Mouse (Mus musculus) liver, embryonic 12.5 days (tissue): ENCODE data around the gene Apold1. TPM values are rescaled to one million over a fixed set of nuclear protein-coding genes. Genes with fewer than 3 reads are reported as not detected.
A peak's percentile ranks its signal among the peaks of the same experiment; 100 is the strongest.

Source experiments
- ATAC-seq: fragments of 200-750 bp; cut with Nextera tagmentation; 2 replicates; pipeline ENCODE4 v1.8.0; 2017; ENCODE audit warnings: moderate number of reproducible peaks, mild to moderate bottlenecking, moderate library complexity
- H3K27ac ChIP-seq: fragments of 300-500 bp; sonication (generic); 2 replicates; pipeline ENCODE4 v1.5.1; 2016; ENCODE audit warnings: mild to moderate bottlenecking
- H3K27me3 ChIP-seq: fragments of 300-500 bp; sonication (generic); replicated peaks from 2 replicates; pipeline ENCODE4 v1.6.1; 2016; ENCODE audit warnings: mild to moderate bottlenecking, moderate library complexity
- H3K36me3 ChIP-seq: fragments of 300-500 bp; sonication (generic); 2 replicates; pipeline ENCODE4 v1.6.1; 2016; ENCODE audit warnings: mild to moderate bottlenecking, moderate library complexity
- H3K4me1 ChIP-seq: fragments of 300-500 bp; sonication (generic); 2 replicates; pipeline ENCODE4 v1.6.1; 2016
- H3K4me2 ChIP-seq: fragments of 300-500 bp; sonication (generic); 2 replicates; pipeline ENCODE4 v1.6.1; 2016; ENCODE audit warnings: mild to moderate bottlenecking, moderate library complexity
- H3K4me3 ChIP-seq: fragments of 300-500 bp; sonication (generic); 2 replicates; pipeline ENCODE4 v1.5.1; 2016; ENCODE audit warnings: mild to moderate bottlenecking, moderate library complexity
- H3K9ac ChIP-seq: fragments of 300-500 bp; sonication (generic); 2 replicates; pipeline ENCODE4 v1.6.1; 2016; ENCODE audit warnings: mild to moderate bottlenecking, moderate library complexity
- H3K9me3 ChIP-seq: fragments of 300-500 bp; sonication (generic); replicated peaks from 2 replicates; pipeline ENCODE4 v1.6.1; 2016; ENCODE audit warnings: mild to moderate bottlenecking, moderate library complexity
- WGBS: fragments of 180-500 bp; shearing (Covaris S2); methylation state at CpG from one replicate; pipeline ENCODE4 v1.1.7; 2016; ENCODE audit not compliant: insufficient replicate concordance; 5-methylcytosine and 5-hydroxymethylcytosine counted together
- polyA plus RNA-seq: library from polyadenylated mRNA; unstranded; fragments of >200 nt; fragmentation: Nextera tagmentation; extraction: Ambion mirVana; gene quantifications from 2 replicates; pipeline ENCODE4 v1.2.1, GENCODE M21; 2016

Apold1 gene
- polyA plus RNA-seq, 1 experiment from 2014 or later, result 2.2 TPM

GRCm38 (mm10) chr6:134951364-134951763, 30.2 kb upstream of the Apold1 start:
- Histone ChIP-seq H3K4me3 (no peak overlapping the region), H3K36me3 (peaks cover 75% of the 10 kb centered on the region), H3K9ac (no peak overlapping the region), H3K27ac (peak overlapping the region; percentile 50; the same call in 1 of the 2 replicates), H3K9me3 (no peaks in the 10 kb centered on the region), H3K4me2 (no peak overlapping the region), H3K27me3 (no peaks in the 10 kb centered on the region), H3K4me1 (peaks cover 42% of the 10 kb centered on the region)
- ATAC-seq, result peak; percentile 80
- WGBS, result 19% methylated on average over 5 of the region's 5 CpGs

GRCm38 (mm10) chr6:134953976-134954375, 27.5 kb upstream of the Apold1 start:
- no peak for ATAC-seq
- no peak overlapping the region for H3K4me2 ChIP-seq

GRCm38 (mm10) chr6:134956388-134956787, 25.1 kb upstream of the Apold1 start:
- Histone ChIP-seq H3K4me3 (no peak overlapping the region), H3K36me3 (peaks cover 54% of the 10 kb centered on the region), H3K9ac (no peak overlapping the region), H3K9me3 (no peaks in the 10 kb centered on the region), H3K4me1 (peaks cover 5% of the 10 kb centered on the region; the same call in 1 of the 2 replicates), H3K27me3 (0 out of 2 replicates have a peak, but pooled peaks cover 5% of the 10 kb centered on the region), H3K27ac (no peak overlapping the region), H3K4me2 (no peak overlapping the region)
- 61% methylated on average over 4 of the region's 4 CpGs for WGBS
- peak; percentile 38; the same call in 1 of the 2 replicates for ATAC-seq

More at GRCm38 (mm10) chr6:134953976-134954375, 27.5 kb upstream of the Apold1 start:
- Histone ChIP-seq H3K4me3 (no peak overlapping the region), H3K9ac (no peak overlapping the region), H3K9me3 (no peaks in the 10 kb centered on the region), H3K27me3 (no peaks in the 10 kb centered on the region), H3K27ac (no peak overlapping the region), H3K36me3 (peaks cover 71% of the 10 kb centered on the region), H3K4me1 (peaks cover 21% of the 10 kb centered on the region)
- WGBS, result 88% methylated on average over 11 of the region's 11 CpGs

- Histone ChIP-seq H3K27me3 (peaks cover 7% of the 10 kb centered on the region), H3K9ac (no peak overlapping the region), H3K4me3 (no peak overlapping the region), H3K9me3 (no peaks in the 10 kb centered on the region), H3K4me2 (no peak overlapping the region), H3K4me1 (peaks cover 3% of the 10 kb centered on the region; the same call in 1 of the 2 replicates), H3K27ac (no peak overlapping the region), H3K36me3 (peaks cover 14% of the 10 kb centered on the region)
- 53% methylated on average over 5 of the region's 5 CpGs for WGBS
- no peak for ATAC-seq
These were observed 20.2 kb upstream of the Apold1 start for GRCm38 (mm10) chr6:134961286-134961685.

GRCm38 (mm10) chr6:134961858-134962517, 19.5 kb upstream of the Apold1 start:
- Histone ChIP-seq H3K9ac (no peak overlapping the region), H3K27ac (no peak overlapping the region), H3K9me3 (no peaks in the 10 kb centered on the region), H3K27me3 (peaks cover 7% of the 10 kb centered on the region), H3K36me3 (0 out of 2 replicates have a peak, but pooled peaks cover 7% of the 10 kb centered on the region), H3K4me1 (peaks cover 3% of the 10 kb centered on the region; the same call in 1 of the 2 replicates), H3K4me3 (no peak overlapping the region), H3K4me2 (no peak overlapping the region)
- no peak for ATAC-seq
- WGBS, result 66% methylated on average over 9 of the region's 9 CpGs

- Histone ChIP-seq H3K4me3 (no peak overlapping the region), H3K4me1 (peaks cover 3% of the 10 kb centered on the region; the same call in 1 of the 2 replicates), H3K9ac (no peak overlapping the region), H3K27ac (no peak overlapping the region), H3K9me3 (no peaks in the 10 kb centered on the region), H3K27me3 (peaks cover 7% of the 10 kb centered on the region), H3K36me3 (0 out of 2 replicates have a peak, but pooled peaks cover 3% of the 10 kb centered on the region), H3K4me2 (no peak overlapping the region)
- WGBS, result 73% methylated on average over 5 of the region's 5 CpGs
- ATAC-seq, result no peak
These were observed 19.0 kb upstream of the Apold1 start for GRCm38 (mm10) chr6:134962518-134962893.

GRCm38 (mm10) chr6:134963910-134964309, 17.6 kb upstream of the Apold1 start:
- H3K9ac ChIP-seq, result no peak overlapping the region
- 53% methylated on average over 2 of the region's 2 CpGs for WGBS
- H3K4me2 ChIP-seq, result no peak overlapping the region
- no peak for ATAC-seq
- peaks cover 3% of the 10 kb centered on the region; the same call in 1 of the 2 replicates for H3K4me1 ChIP-seq
- no peak overlapping the region for H3K27ac ChIP-seq
- no peaks in the 10 kb centered on the region for H3K36me3 ChIP-seq
- H3K4me3 ChIP-seq, result no peak overlapping the region
- no peaks in the 10 kb centered on the region for H3K9me3 ChIP-seq
- H3K27me3 ChIP-seq, result peaks cover 7% of the 10 kb centered on the region

GRCm38 (mm10) chr6:134966681-134967080, 14.8 kb upstream of the Apold1 start:
- 73% methylated on average over 5 of the region's 5 CpGs for WGBS
- Histone ChIP-seq H3K27me3 (peaks cover 3% of the 10 kb centered on the region), H3K36me3 (no peaks in the 10 kb centered on the region), H3K4me3 (no peak overlapping the region), H3K9me3 (peaks cover 6% of the 10 kb centered on the region; the same call in 1 of the 2 replicates), H3K4me1 (peaks cover 6% of the 10 kb centered on the region), H3K9ac (no peak overlapping the region), H3K4me2 (no peak overlapping the region), H3K27ac (no peak overlapping the region)
- ATAC-seq, result no peak

- Histone ChIP-seq H3K36me3 (no peaks in the 10 kb centered on the region), H3K9ac (no peak overlapping the region), H3K4me3 (no peak overlapping the region), H3K27me3 (peaks cover 3% of the 10 kb centered on the region; the same call in 1 of the 2 replicates), H3K4me1 (peaks cover 16% of the 10 kb centered on the region), H3K27ac (no peak overlapping the region), H3K4me2 (no peak overlapping the region), H3K9me3 (peaks cover 6% of the 10 kb centered on the region; the same call in 1 of the 2 replicates)
- ATAC-seq, result no peak
- WGBS, result 72% methylated on average over 1 of the region's 1 CpGs
These were observed 13.2 kb upstream of the Apold1 start for GRCm38 (mm10) chr6:134968326-134968725.

- 78% methylated on average over 2 of the region's 2 CpGs for WGBS
- H3K4me1 ChIP-seq, result peaks cover 22% of the 10 kb centered on the region
- H3K27me3 ChIP-seq, result no peaks in the 10 kb centered on the region
- H3K36me3 ChIP-seq, result no peaks in the 10 kb centered on the region
- H3K27ac ChIP-seq, result no peak overlapping the region
- no peak overlapping the region for H3K9ac ChIP-seq
- no peak for ATAC-seq
- no peak overlapping the region for H3K4me2 ChIP-seq
- H3K4me3 ChIP-seq, result no peak overlapping the region
- peaks cover 6% of the 10 kb centered on the region; the same call in 1 of the 2 replicates for H3K9me3 ChIP-seq
These were observed 12.0 kb upstream of the Apold1 start for GRCm38 (mm10) chr6:134969498-134969897.

GRCm38 (mm10) chr6:134972096-134972495, 9.4 kb upstream of the Apold1 start:
- Histone ChIP-seq H3K36me3 (no peaks in the 10 kb centered on the region), H3K4me2 (no peak overlapping the region), H3K9me3 (peaks cover 6% of the 10 kb centered on the region; the same call in 1 of the 2 replicates), H3K4me1 (peaks cover 22% of the 10 kb centered on the region), H3K27me3 (0 out of 2 replicates have a peak, but pooled peaks cover 3% of the 10 kb centered on the region), H3K27ac (no peak overlapping the region), H3K4me3 (no peak overlapping the region), H3K9ac (no peak overlapping the region)
- ATAC-seq, result 0 out of 2 replicates have a peak, but pooled peaks have one; percentile 57
- 28% methylated on average over 4 of the region's 4 CpGs for WGBS

- Histone ChIP-seq H3K36me3 (no peaks in the 10 kb centered on the region), H3K9me3 (no peaks in the 10 kb centered on the region), H3K4me3 (no peak overlapping the region), H3K9ac (no peak overlapping the region), H3K27ac (no peak overlapping the region), H3K4me2 (no peak overlapping the region), H3K4me1 (peaks cover 38% of the 10 kb centered on the region), H3K27me3 (0 out of 2 replicates have a peak, but pooled peaks cover 8% of the 10 kb centered on the region)
- no peak for ATAC-seq
- WGBS, result 58% methylated on average over 6 of the region's 6 CpGs
These were observed 4.9 kb upstream of the Apold1 start for GRCm38 (mm10) chr6:134976628-134977027.
